Mouse (Mus musculus): ENCODE results near the gene Rgcc.

The Rgcc gene

DNA sequence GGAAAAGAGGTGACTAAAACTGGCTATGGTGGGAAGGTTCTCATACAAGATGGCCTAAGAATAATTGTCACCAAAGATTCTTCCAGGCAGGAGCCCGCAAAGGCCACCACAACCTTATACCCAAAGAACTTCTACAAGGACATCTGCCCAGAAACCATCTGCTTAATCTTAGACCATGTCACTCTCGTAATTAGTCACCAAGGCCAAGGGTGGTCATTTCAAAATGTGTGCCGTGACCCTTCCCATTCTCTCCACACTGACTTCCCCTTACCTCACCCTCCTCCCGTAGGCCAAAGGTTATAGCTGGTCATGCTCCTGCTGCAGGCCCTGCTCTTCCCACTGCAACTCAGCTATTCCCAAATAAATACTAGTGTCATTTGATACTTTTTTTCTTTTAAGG is 22.5 kb downstream of the Rgcc start:
- WGBS: 97% methylated on average over 4 of the region's 4 CpGs

DNA sequence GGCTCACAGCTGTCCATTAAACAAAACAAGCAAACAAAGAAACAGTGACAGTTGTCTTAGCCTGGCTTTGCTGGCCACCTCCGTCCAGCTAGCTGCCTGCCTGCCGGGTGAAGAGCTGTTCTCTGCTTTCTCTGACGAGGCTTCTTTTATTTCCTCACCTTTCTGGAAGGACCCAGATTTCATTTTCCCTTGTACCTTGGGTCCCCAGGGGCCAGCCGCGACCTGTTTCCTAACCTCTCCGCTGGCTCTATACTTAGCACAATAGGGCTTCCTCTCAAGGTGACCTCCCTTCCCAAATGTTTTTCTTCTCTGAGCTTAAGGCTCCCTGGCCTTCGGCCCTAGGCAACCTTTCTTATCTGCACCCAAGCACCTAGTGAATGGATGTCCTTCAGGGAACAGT is 23.5 kb downstream of the Rgcc start:
- 73% methylated on average over 7 of the region's 7 CpGs for WGBS

DNA sequence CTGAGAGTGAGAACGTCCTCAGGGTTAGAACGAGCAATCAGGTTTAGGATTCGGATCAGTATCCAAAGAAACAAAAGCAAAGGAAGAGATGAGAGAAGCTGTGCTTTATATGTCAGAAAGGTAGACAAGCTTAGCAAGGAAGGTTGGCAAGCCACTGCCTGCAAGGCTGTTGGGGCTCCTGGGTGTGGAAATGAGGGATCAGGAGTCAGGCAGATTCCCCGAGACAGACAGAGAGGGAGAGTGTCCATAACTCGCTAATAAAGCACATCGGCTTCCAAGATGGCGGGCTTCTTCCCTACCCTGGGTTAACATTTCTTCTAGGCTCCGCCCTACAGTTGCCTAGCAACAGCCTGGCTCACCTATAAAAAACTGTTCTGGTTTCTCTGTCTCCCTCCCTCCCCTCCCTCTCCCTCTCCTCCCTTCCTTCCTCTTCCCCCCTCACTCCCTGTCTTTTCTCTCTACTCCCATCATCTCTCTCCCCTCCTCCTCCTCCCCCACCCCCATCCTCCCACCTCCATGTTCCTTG is 25.5 kb downstream of the Rgcc start:
- 94% methylated on average over 8 of the region's 8 CpGs for WGBS

DNA sequence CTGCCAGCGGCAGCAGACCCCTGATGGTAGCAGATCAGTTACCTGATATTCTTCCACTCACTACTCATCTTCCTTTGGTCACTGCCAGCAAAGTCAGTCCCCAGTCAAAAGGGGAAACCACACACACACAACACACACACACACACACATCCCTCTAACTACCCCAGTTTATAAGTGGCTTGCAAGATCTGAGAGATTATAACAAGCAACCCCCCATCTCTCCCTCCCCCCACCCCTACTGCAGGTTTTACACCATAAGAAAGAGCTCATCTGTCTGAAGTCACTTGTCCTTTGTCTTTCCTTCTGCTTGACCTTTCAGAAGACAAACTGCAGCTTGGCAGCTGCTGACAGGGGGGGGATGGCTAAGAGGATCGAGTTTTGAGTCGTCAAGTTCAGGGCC is 26.0 kb downstream of the Rgcc start:
- 66% methylated on average over 3 of the region's 3 CpGs for WGBS

DNA sequence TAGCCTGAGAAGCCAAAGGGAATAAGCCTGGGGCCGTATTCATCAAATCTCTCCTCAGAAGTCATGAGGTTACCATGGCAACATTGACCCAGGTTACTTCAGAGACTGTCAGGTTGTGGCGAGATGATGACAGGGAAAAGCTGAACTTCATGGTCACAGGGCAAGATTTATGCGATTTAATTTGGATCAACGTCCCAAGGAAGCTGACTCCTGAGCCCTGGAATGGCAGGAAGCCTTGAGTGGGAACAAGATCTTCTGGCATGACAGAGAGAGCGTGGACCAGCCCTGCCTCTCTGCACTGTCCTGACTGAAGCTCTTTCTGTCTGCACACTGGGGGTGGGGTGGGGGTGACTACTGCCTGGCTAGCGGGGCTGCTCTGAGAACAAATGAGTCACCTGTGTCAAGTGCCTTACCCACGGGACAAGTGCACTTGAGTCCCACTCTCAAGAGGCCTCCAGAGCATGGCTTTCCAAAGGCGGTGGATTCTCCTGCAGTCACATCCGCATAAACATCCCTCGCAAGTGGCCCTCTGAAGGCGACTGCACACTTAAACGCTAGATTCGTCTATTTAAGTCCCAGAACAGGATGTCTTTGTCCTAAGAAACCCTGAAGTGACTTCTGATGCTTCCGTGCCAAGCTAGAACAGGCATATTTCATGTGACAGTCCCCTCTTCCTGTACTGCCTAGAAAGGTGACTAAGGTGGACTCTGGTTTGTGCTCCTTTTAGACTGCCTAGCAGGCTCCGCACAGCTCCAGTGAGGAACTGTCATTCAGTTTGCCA is 27.6 kb downstream of the Rgcc start:
- WGBS: 81% methylated on average over 15 of the region's 15 CpGs

DNA sequence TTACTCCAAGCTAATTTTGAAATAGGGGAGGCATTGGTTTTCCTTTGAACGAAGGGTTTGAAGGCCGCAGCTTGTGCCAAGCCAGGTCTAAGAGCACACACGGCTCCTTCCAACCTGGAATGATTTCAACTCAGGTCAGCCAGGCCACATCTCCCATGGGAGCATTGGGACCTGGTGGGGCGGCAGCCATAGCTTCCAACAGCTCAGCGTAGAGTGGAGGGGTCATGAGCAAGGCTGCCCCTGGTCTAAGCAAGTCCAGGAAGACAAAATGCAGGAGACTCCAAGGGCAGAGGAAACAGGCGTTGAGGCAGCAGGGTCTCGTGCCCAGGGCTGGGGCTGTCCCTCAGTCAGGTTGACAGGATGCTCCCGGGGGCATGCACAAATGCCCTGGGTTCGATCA is 28.5 kb downstream of the Rgcc start:
- 91% methylated on average over 9 of the region's 9 CpGs for WGBS

DNA sequence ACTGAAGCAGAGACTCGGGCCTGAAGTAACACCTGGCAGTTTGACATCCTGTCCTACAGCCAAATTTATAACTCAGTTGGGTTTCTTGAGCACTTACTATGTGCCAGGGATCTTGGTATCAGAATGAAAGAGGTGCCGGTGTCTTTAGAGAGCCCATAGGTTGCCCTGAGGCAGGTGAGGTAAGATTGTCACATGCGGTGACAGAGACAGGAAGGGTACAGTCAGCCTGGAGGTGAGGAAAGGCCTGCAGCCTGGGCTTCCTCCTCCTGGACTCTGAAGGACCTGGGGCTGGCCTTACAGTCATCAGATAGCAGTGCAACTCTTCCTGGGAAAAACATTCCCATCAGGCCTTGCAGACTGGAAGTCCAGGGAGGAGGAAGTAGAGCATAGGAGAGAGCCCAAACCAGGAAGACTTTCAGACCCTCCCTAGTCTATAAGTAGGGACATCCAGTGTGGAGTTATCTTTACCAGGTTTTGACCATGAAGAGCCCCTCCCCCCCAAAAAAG is 29.2 kb downstream of the Rgcc start:
- 88% methylated on average over 3 of the region's 3 CpGs for WGBS

DNA sequence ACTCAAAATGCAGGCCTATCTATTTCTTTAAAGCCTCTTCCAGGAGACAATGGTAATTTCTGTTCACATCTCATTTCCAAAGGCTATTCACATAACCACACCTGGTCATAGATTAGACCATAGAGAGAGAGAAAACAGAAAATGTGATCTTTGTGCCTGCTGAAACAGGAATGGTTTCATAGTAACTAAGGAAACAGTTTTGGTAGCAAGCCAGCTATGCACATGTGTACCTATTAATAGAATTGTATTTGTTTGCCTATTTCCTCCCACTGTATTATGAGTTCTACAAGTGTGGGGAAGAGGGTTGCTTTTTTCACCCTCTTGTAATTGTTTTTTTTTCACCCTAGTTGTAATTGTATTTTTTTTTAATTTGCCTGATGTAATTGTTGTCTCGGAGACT is 31.9 kb downstream of the Rgcc start:
- 68% methylated on average over 1 of the region's 1 CpGs for WGBS

DNA sequence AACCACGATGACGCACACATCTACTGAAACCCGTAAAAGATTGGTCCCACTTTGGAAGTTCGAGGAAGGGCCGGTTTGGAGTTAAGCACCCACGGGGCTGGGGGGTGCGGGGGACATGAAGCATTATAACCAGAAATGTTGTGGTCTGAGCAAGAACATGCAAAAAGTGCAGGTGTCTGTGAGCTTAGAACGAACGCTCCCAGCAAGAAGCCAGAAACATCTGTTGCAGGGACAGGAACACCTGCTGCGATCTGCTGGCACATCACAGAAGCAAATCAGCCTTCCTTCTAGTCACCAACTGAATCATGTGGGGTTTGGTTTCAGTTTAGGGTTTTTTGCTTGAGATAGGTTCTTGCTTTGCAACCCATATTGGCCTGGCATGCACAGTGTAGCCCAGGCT is 33.6 kb downstream of the Rgcc start:
- 92% methylated on average over 10 of the region's 10 CpGs for WGBS

DNA sequence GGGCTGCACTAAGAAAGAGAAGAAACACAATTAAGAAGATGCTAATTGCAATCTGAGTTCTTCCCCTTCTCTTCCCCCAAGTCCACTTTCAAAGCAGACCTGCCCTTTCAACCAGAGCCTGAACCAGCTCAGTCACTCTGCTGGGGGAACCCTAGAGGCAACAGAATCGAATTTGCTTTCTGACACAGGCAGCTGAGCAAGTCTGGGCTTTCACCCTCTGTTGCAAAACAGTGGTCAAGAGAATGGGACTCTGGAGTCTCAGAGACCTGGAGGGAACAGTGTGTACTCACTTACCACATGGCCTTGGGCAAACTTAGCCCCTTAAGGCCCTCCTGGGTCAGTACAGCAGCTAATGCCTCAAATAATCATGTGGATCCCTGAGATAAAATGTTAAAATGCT is 34.1 kb downstream of the Rgcc start:
- 82% methylated on average over 1 of the region's 1 CpGs for WGBS

DNA sequence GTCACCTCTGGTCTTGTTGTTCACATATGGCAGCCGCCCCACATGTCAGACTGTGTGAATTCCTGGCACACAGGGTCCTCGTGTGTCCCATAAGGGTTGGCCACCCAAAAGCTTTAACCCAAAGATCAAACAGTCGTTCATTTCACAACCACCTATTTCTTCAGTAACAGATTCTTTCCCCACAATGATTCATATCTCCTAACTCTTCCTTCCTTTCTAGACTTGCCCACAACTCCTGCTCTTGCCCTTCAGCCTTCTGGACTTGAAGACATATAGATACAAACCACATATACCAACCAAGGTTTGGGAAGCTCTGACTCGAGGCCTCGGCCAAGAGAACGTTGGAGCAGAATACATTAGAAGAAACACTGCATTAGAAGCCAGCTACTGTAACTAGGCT is 35.7 kb downstream of the Rgcc start:
- WGBS: 86% methylated on average over 6 of the region's 6 CpGs

DNA sequence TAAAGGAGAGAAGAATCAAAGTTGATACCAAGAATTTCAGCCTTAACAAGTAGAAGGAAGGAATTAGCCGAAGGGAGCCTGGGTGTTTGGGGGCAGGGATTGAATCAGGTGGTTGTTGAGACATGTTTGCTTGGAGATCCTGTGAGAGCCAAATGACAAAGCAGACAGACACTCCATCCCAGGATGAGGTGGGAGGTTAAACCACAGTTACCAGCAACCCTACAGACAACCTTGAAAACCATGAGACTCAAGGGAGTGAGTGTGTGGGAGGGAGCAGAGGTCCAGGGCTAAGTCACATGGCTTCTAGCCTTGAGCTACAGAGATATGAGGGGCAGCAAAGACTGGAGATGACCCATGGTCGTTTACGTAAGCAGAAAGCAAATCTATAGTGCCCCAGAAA is 38.1 kb downstream of the Rgcc start:
- 90% methylated on average over 3 of the region's 3 CpGs for WGBS

DNA sequence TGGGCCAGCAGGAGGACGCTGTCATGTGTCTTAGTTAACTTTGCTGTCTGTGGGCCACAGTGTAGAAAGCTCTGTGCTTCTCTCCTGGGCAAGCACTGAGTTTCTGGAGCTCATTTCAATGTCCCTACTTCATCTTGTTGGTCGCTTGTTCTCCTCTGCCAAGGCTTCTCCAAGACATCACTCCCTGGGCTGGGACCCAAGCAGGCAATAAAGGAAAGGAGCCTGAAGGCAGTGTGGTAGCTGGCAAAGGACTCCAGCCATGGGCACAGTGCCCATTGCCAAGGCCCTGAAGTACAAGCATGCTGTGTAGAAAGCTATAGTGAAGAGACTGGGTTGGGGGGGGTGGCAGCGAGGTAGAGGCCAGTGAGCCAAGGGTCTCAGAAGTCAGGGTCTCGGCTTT is 38.8 kb downstream of the Rgcc start:
- WGBS: 81% methylated on average over 4 of the region's 4 CpGs

DNA sequence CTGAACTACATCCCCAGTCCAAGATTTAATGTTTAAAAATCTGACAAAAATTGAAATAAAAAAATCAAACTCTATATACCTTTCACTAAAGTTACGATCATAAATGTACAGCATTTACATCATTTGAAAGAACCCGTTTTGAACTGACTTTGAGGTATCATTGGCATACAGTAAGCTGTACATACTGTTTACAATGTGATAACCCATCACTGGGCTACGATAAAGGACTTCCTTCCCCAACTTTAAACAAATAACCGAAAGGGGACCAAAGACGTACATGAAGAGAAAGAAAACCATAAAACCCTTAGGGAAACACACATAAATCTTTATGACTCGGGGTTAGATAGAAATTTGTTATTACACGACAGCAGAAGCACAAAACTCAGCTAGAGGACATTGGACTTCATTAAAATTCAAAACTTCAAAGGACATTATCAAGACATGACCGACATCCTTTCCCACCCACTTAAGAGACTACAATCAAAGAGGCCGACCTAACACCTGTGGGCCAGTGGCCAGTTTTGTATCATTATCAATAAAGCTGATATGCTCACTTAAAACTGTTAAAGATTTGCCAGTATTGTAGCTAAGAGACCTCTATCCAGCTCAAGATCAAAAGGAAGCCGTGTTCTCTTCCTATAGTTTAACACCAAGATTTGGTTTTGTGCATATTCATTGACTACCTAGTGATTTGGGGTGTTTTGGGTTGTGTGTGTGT is 42.2 kb downstream of the Rgcc start:
- 87% methylated on average over 10 of the region's 10 CpGs for WGBS

DNA sequence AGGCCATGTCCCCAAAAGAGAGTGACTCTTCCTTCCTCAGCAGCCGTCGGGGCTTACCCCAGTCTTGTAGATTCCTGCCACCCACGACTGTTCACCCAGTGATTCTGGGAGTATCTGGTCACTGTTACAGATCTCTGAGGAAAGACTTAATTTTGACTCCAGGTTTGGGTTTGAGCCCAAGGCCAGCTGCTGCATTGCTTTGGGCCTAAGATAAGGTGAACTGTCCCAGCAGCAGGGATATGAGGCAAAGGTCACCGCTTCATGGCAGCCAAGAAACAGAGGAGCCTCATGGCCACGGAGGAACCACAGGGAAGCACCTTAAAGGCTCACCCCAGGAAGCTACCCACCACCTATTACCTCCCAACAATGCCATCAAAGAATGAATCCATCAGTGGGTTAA is 44.8 kb downstream of the Rgcc start:
- 90% methylated on average over 5 of the region's 5 CpGs for WGBS

DNA sequence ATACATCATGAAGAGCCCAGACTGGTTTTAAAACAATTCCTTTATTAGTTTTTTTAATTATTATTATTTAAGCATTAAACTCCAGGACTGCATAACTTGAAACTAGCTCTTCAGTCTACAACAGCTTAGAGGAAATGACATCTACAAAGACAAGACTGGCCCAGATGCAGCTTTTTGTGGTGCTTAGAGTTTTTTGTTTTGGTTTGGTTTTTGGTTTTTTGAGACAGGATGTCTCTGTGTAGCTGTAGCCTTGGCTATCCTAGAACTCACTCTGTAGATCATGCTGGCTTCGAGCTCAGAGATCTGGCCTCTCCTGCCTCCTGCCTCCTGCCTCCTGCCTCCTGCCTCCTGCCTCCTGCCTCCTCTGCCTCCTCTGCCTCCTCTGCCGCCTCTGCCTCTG is 45.7 kb downstream of the Rgcc start:
- WGBS: 85% methylated on average over 2 of the region's 2 CpGs

DNA sequence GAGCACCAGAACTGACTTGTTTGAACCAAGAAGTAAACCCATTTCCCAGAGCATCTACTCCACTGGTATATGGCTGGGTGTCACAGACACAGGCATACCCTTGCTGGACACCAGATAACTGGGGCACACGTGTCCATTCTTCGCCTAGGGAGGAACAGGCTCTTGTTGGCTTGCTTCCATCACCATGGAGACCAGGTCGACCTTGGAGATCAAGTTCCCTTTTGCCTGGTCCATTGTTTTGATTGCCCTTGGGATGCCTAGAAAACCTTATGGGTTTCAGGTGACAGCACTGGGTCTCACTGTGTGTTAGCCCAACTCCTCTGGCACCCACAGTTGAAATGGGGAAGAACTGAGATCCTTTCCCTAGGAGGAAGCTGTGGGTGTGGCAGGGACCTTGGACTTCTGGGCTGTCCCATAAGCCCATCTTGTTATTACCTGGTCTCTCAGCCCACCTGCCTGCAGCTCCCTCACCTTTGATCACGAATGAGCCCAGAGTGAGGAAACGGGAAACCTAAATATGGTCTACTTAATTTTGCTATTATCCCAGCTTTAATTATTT is 49.6 kb downstream of the Rgcc start:
- WGBS: 87% methylated on average over 5 of the region's 5 CpGs

DNA sequence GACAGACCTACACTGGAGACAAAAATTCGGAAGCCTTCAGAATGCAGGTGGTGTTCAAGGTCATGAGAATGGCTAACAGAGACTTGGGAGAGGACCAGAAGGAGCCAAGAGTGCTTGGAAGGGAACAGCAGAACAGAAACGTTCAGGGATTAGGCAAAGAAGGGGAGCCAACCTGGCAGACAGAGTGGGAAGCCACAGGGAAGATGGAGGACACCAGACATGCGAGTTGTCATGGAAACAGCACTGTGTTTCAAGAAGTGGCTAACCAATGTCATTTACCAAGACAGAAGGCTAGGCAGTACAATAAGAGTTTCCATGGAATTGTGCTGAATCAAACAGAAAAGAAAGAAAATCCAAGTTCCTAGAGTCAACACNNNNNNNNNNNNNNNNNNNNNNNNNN is 56.9 kb downstream of the Rgcc start:
- 53% methylated on average over 3 of the region's 3 CpGs for WGBS

DNA sequence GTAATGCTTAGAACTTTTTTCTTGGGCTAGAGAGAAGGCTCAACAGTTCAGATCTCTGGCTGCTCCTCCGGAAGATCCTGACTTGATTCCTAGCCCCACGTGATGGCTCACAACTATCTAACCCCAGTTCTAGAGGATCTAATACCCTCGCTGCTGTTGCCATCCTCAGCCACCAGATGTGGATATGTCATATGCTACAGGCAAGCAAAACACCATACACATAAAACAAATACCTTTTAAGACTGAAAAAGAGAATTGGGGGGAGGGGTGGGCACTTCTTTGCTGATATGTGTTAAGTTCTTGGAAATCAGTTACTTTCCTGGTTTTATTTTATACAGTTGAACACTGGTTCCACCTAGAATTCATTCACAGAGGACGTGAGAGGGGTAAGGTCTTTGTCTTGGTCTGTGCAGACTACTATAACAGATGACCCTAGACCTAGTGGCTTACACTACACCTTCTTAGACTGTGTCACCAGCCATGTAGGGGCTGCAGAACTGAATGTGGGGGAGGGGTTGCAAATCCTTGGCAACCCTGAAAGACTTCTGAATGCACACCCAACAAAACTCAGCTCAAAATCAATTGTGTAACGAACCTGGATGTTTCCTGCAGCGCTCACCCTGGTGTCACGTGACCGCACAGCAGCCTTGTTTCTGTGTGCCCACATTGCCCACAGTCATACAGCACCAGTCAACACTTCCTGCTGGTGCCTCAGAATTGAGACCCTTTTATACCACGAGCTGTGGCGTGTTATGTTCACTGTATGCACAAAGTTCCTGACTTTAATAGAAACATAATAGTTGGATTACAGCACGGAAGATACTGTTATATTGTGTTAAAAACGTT is 58.2 kb downstream of the Rgcc start:
- 81% methylated on average over 12 of the region's 12 CpGs for WGBS

DNA sequence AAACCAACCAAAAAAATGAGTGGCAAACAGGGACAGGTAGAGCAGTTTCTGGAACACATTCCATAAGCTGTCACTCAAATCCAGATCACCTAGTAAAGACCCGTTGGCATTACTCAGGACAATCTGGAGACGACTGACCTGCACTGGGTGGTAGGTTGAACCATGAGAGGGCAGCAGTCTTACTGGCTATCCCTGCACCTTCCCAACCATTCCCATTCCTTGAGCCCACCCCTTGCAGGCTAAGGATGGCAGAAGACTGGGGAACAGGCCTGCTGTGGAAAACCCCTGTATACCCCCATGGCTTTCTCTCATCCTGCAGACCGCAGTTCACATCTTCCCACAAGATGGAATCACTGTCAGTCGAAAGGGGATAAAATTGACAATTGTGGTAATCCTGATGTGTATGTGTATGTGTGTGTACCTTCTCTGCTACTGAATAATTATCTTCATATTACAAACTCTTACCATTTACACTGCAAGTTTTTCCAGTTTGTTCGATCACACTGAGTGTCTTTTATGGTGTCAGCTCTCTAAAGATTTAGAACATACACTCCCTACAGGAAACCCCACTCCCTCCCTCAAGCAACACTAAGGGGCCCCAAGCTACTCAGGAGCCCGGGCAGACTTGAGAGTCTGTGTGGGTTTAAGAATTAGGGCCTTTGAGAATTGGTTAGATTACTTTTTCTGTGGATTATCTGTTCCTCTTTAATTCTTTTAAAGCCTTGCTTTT is 59.6 kb downstream of the Rgcc start:
- WGBS: 93% methylated on average over 6 of the region's 6 CpGs

DNA sequence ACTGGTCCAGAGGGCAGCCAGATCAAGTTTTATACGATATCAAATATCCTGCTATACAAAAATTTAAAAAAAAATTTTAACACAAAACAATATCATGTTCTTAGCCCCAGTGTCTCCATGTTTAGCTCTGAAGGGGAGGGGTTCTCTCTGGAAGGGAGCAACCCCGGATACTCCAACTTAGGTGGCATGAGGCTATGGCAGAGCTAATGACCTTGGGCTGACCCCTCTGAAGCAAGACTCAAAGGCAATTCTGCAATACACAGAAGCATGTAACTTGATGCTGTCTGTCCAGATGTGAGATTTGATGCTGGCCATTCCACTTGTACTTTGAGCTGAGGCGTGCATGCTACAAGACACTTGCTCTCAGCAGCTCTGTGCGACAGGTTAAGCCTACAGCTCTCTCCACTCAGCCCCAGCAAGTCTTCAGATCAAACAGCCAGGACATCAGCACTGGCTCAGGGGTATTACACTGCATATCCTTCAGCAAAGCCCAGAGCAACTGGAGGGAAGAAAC is 60.3 kb downstream of the Rgcc start:
- WGBS: 93% methylated on average over 4 of the region's 4 CpGs

Measured in cerebral cortex, adult 2 months (tissue).